Mouse (Mus musculus) cerebellum, adult 2 months (tissue): ENCODE results near the gene Asphd2. TPM values are rescaled to one million over a fixed set of nuclear protein-coding genes. Genes with fewer than 3 reads are reported as not detected.

Experiments used
- DNase-seq, 2 experiments: peaks; one replicate each; pipeline ENCODE4 v3.0.0; 2021
- H3K27ac ChIP-seq: fragments of 200-500 bp; 2 replicates; pipeline ENCODE4 v1.5.1; 2012; ENCODE audit warnings: low read length, control low read depth, inconsistent platforms; ENCODE audit not compliant: insufficient read depth
- H3K27me3 ChIP-seq: fragments of 200-500 bp; 2 replicates; pipeline ENCODE4 v1.6.1; 2012; ENCODE audit warnings: inconsistent platforms, mild to moderate bottlenecking, low read length, moderate library complexity; ENCODE audit not compliant: control insufficient read depth, insufficient read depth
- H3K4me1 ChIP-seq: fragments of 200-500 bp; 2 replicates; pipeline ENCODE4 v1.6.1; 2011; ENCODE audit warnings: low read length; ENCODE audit not compliant: control insufficient read depth, insufficient read depth
- H3K4me3 ChIP-seq: fragments of 200-500 bp; replicated peaks from 2 replicates; pipeline ENCODE3; 2011; ENCODE audit warnings: mild to moderate bottlenecking, low read depth, low read length, control low read depth; ENCODE audit not compliant: insufficient read depth
- CTCF ChIP-seq: fragments of 200-500 bp; IDR thresholded peaks from 2 replicates; pipeline ENCODE4 v1.5.1; 2011; ENCODE audit warnings: low read depth, mild to moderate bottlenecking, control low read depth, low read length, moderate library complexity, borderline replicate concordance; ENCODE audit not compliant: insufficient read depth
- POLR2A ChIP-seq: fragments of 200-500 bp; IDR thresholded peaks from 2 replicates; pipeline ENCODE4 v1.6.1; 2011; ENCODE audit warnings: low read length, control low read depth, borderline replicate concordance; ENCODE audit not compliant: insufficient read depth
- WGBS: fragments of 180-500 bp; shearing (Covaris S2); methylation state at CpG from one replicate; pipeline ENCODE4 v1.1.7; 2018; 5-methylcytosine and 5-hydroxymethylcytosine counted together
- polyA plus RNA-seq: library from polyadenylated mRNA; depleted of rRNA; stranded (reverse); fragments of >200 nt; gene quantifications from 2 replicates; pipeline ENCODE4 v1.2.3, GENCODE M21; 2012; rRNA removed

Asphd2 gene
- polyA plus RNA-seq: 87.9 and 92.7 TPM in 2 replicates

- Histone ChIP-seq H3K4me3 (peak within 1 kb of the TSS; percentile 98), H3K27ac (peak within 1 kb of the TSS; percentile 69), H3K4me1 (peaks cover 21% of the 10 kb centered on the region), H3K27me3 (no peaks in the 10 kb centered on the region)
- DNase-seq: peak; percentile 76 to 80
- TF ChIP-seq CTCF: no peak
- TF ChIP-seq POLR2A: peak; percentile 23; the same call in 1 of the 2 replicates
- WGBS: under 1% methylated on average over 67 of the region's 67 CpGs
Observed at GRCm38 (mm10) chr5:112394779-112395443, at the start of gene Asphd2. Gene Asphd2, minus strand, starts transcription at chr5:112394866.

GRCm38 (mm10) chr5:112438535-112438934 lies 43.9 kb upstream of the Asphd2 start:
- no peaks in the 10 kb centered on the region for H3K27me3 ChIP-seq
- H3K4me1 ChIP-seq: peaks cover 9% of the 10 kb centered on the region; the same call in 1 of the 2 replicates
- WGBS: 21% methylated on average over 10 of the region's 10 CpGs
- TF ChIP-seq CTCF (no peak), POLR2A (no peak)
- no peak overlapping the region for H3K4me3 ChIP-seq
- H3K27ac ChIP-seq: no peak overlapping the region
- DNase-seq: no peak

- H3K27ac ChIP-seq: no peak overlapping the region
Observed at GRCm38 (mm10) chr5:112433004-112433403, 38.3 kb upstream of the Asphd2 start.

GRCm38 (mm10) chr5:112432033-112432432 lies 37.4 kb upstream of the Asphd2 start:
- DNase-seq: no peak
- Histone ChIP-seq H3K27ac (no peak overlapping the region), H3K4me1 (peaks cover 16% of the 10 kb centered on the region), H3K27me3 (no peaks in the 10 kb centered on the region), H3K4me3 (no peak overlapping the region)
- WGBS: 86% methylated on average over 5 of the region's 5 CpGs
- TF ChIP-seq CTCF (no peak), POLR2A (no peak)

More at GRCm38 (mm10) chr5:112433004-112433403, 38.3 kb upstream of the Asphd2 start:
- Histone ChIP-seq H3K27me3 (no peaks in the 10 kb centered on the region), H3K4me3 (no peak overlapping the region), H3K4me1 (peaks cover 16% of the 10 kb centered on the region)
- peak; percentile 73 to 87 for DNase-seq
- WGBS: 4% methylated on average over 8 of the region's 8 CpGs
- TF ChIP-seq CTCF (peak; percentile 85), POLR2A (no peak)

GRCm38 (mm10) chr5:112431120-112431775 lies 36.6 kb upstream of the Asphd2 start:
- TF ChIP-seq POLR2A: no peak
- no peak for TF ChIP-seq CTCF
- peak in 1 of 2 experiments; percentile 11 for DNase-seq
- H3K4me1 ChIP-seq: peaks cover 16% of the 10 kb centered on the region
- H3K27me3 ChIP-seq: no peaks in the 10 kb centered on the region
- 63% methylated on average over 14 of the region's 14 CpGs for WGBS
- H3K27ac ChIP-seq: no peak overlapping the region
- H3K4me3 ChIP-seq: no peak overlapping the region

- H3K4me3 ChIP-seq: no peak overlapping the region
- H3K27ac ChIP-seq: no peak overlapping the region
- 6% methylated on average over 19 of the region's 19 CpGs for WGBS
- no peaks in the 10 kb centered on the region for H3K27me3 ChIP-seq
- TF ChIP-seq CTCF (peak; percentile 77), POLR2A (no peak)
- H3K4me1 ChIP-seq: peaks cover 16% of the 10 kb centered on the region
- peak; percentile 77 to 81 for DNase-seq
Observed at GRCm38 (mm10) chr5:112428944-112429343, 34.3 kb upstream of the Asphd2 start.

GRCm38 (mm10) chr5:112427283-112427682 lies 32.6 kb upstream of the Asphd2 start:
- Histone ChIP-seq H3K4me1 (peaks cover 12% of the 10 kb centered on the region; the same call in 1 of the 2 replicates), H3K27me3 (no peaks in the 10 kb centered on the region), H3K27ac (no peak overlapping the region), H3K4me3 (no peak overlapping the region)
- TF ChIP-seq CTCF: peak; percentile 83
- no peak for TF ChIP-seq POLR2A
- peak; percentile 62 to 77 for DNase-seq
- 36% methylated on average over 2 of the region's 2 CpGs for WGBS

- Histone ChIP-seq H3K27ac (no peak overlapping the region), H3K27me3 (no peaks in the 10 kb centered on the region), H3K4me3 (no peak overlapping the region), H3K4me1 (peaks cover 12% of the 10 kb centered on the region; the same call in 1 of the 2 replicates)
- TF ChIP-seq POLR2A: no peak
- TF ChIP-seq CTCF: no peak
- 90% methylated on average over 7 of the region's 7 CpGs for WGBS
- DNase-seq: no peak
Observed at GRCm38 (mm10) chr5:112426635-112427034, 32.0 kb upstream of the Asphd2 start.
